Mouse (Mus musculus) heart, embryonic 11.5 days (tissue): Measurements from ENCODE around the gene Eprs. TPM values are rescaled to one million over a fixed set of nuclear protein-coding genes. Genes with fewer than 3 reads are reported as not detected.
A peak's percentile ranks its signal among the peaks of the same experiment; 100 is the strongest.

ENCODE experiments used
- ATAC-seq: fragments of 200-750 bp; cut with Nextera tagmentation; replicated peaks from 2 replicates; pipeline ENCODE4 v1.8.0; 2017; ENCODE audit warnings: moderate library complexity; ENCODE audit not compliant: insufficient number of reproducible peaks, low FRiP score, low TSS enrichment
- H3K27ac ChIP-seq: fragments of 300-500 bp; sonication (generic); 2 replicates; pipeline ENCODE4 v1.5.1; 2014; ENCODE audit warnings: mild to moderate bottlenecking, low read depth, low read length
- H3K27me3 ChIP-seq: fragments of 300-500 bp; sonication (generic); 2 replicates; pipeline ENCODE4 v1.6.1; 2014; ENCODE audit warnings: mild to moderate bottlenecking, low read length, mixed read lengths; ENCODE audit not compliant: control insufficient read depth, insufficient read depth
- H3K36me3 ChIP-seq: fragments of 300-500 bp; sonication (generic); 2 replicates; pipeline ENCODE4 v1.6.1; 2014; ENCODE audit warnings: mild to moderate bottlenecking, low read length, moderate library complexity, mixed read lengths; ENCODE audit not compliant: control insufficient read depth, insufficient read depth
- H3K4me1 ChIP-seq: fragments of 300-500 bp; sonication (generic); 2 replicates; pipeline ENCODE4 v1.6.1; 2014; ENCODE audit warnings: low read length; ENCODE audit not compliant: control insufficient read depth, insufficient read depth
- H3K4me2 ChIP-seq: fragments of 300-500 bp; sonication (generic); 2 replicates; pipeline ENCODE4 v1.6.1; 2014; ENCODE audit warnings: mild to moderate bottlenecking, moderate library complexity
- H3K4me3 ChIP-seq: fragments of 300-500 bp; sonication (generic); 2 replicates; pipeline ENCODE4 v1.5.1; 2014; ENCODE audit warnings: low read depth, low read length
- H3K9ac ChIP-seq: fragments of 300-500 bp; sonication (generic); 2 replicates; pipeline ENCODE4 v1.6.1; 2014; ENCODE audit warnings: mild to moderate bottlenecking, low read depth, low read length, moderate library complexity
- H3K9me3 ChIP-seq: fragments of 300-500 bp; sonication (generic); replicated peaks from 2 replicates; pipeline ENCODE4 v1.6.1; 2016; ENCODE audit warnings: low read length; ENCODE audit not compliant: control insufficient read depth
- WGBS: fragments of 180-500 bp; shearing (Covaris S2); extraction: QIAGEN DNeasy Blood & Tissue Kit; methylation state at CpG from one replicate; pipeline ENCODE4 v1.1.7; 2014; ENCODE audit not compliant: insufficient replicate concordance; 5-methylcytosine and 5-hydroxymethylcytosine counted together
- polyA plus RNA-seq: library from polyadenylated mRNA; unstranded; fragments of >200 nt; fragmentation: Nextera tagmentation; extraction: Ambion mirVana; gene quantifications from 2 replicates; pipeline ENCODE4 v1.2.1, GENCODE M21; 2014

The Eprs gene
- polyA plus RNA-seq, 1 experiment from 2014 or later, result 122 TPM

GRCm38 (mm10) chr1:185456327-185456726 is 93.5 kb downstream of the Eprs start:
- Histone ChIP-seq H3K4me1 (peaks cover 8% of the 10 kb centered on the region; the same call in 1 of the 2 replicates), H3K9me3 (no peaks in the 10 kb centered on the region), H3K36me3 (no peaks in the 10 kb centered on the region), H3K9ac (peak overlapping the region; percentile 75; the same call in 1 of the 2 replicates), H3K4me2 (peak overlapping the region; percentile 34), H3K27ac (no peak overlapping the region; the same call in 1 of the 2 replicates), H3K27me3 (peaks cover 38% of the 10 kb centered on the region), H3K4me3 (peak overlapping the region; percentile 71)
- 69% methylated on average over 9 of the region's 9 CpGs for WGBS
- no peak for ATAC-seq

- peaks cover 23% of the 10 kb centered on the region for H3K27me3 ChIP-seq
- ATAC-seq, result no peak
- no peak overlapping the region for H3K27ac ChIP-seq
- H3K9ac ChIP-seq, result 0 out of 2 replicates have a peak overlapping the region, but pooled peaks have one; percentile 17
- H3K4me3 ChIP-seq, result 0 out of 2 replicates have a peak overlapping the region, but pooled peaks have one; percentile 5
- H3K4me1 ChIP-seq, result peaks cover 4% of the 10 kb centered on the region; the same call in 1 of the 2 replicates
- no peaks in the 10 kb centered on the region for H3K36me3 ChIP-seq
- H3K4me2 ChIP-seq, result peak overlapping the region; percentile 40
- no peaks in the 10 kb centered on the region for H3K9me3 ChIP-seq
- 83% methylated on average over 5 of the region's 5 CpGs for WGBS
These were observed 97.3 kb downstream of the Eprs start for GRCm38 (mm10) chr1:185460096-185460495.

DNA sequence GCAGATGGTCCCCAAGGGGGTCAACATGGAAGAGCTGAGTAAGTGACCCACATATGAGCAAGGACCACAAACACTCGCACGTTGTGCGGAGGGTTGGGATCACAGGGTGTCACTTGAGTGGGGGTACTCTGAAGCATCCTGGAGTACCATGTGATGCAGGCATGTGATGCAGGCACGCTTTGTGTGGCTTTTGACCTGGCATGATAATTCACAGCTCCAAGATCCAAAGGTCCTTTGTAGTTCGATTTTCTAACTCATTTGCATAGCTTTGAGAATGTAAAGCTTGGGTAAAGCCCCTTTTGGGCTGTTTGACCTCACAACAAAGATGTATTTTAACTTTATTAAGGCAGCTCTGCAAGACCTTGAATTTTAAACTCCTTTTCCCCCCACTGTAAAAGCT is 100.0 kb downstream of the Eprs start:
- Histone ChIP-seq H3K9ac (no peak overlapping the region), H3K4me2 (no peak overlapping the region), H3K4me3 (no peak overlapping the region), H3K27me3 (no peaks in the 10 kb centered on the region), H3K4me1 (no peaks in the 10 kb centered on the region), H3K9me3 (no peaks in the 10 kb centered on the region), H3K27ac (no peak overlapping the region), H3K36me3 (no peaks in the 10 kb centered on the region)
- ATAC-seq, result no peak
- 69% methylated on average over 5 of the region's 5 CpGs for WGBS

- no peaks in the 10 kb centered on the region for H3K27me3 ChIP-seq
These were observed 106.7 kb downstream of the Eprs start for GRCm38 (mm10) chr1:185469551-185470021.

GRCm38 (mm10) chr1:185472025-185472720 is 109.3 kb downstream of the Eprs start:
- H3K4me2 ChIP-seq, result peak overlapping the region; percentile 41
- peak overlapping the region; percentile 56; the same call in 1 of the 2 replicates for H3K9ac ChIP-seq
- H3K36me3 ChIP-seq, result no peaks in the 10 kb centered on the region
- H3K9me3 ChIP-seq, result no peaks in the 10 kb centered on the region
- ATAC-seq, result peak; percentile 90
- 20% methylated on average over 8 of the region's 8 CpGs for WGBS
- peak overlapping the region; percentile 87 for H3K27ac ChIP-seq
- H3K27me3 ChIP-seq, result no peaks in the 10 kb centered on the region
- H3K4me1 ChIP-seq, result peaks cover 18% of the 10 kb centered on the region
- H3K4me3 ChIP-seq, result no peak overlapping the region

More at GRCm38 (mm10) chr1:185469551-185470021, 106.7 kb downstream of the Eprs start:
- Histone ChIP-seq H3K9me3 (no peaks in the 10 kb centered on the region), H3K4me2 (peak overlapping the region; percentile 22; the same call in 1 of the 2 replicates), H3K9ac (peak overlapping the region; percentile 39), H3K4me1 (peaks cover 18% of the 10 kb centered on the region), H3K4me3 (no peak overlapping the region), H3K27ac (peak overlapping the region; percentile 87), H3K36me3 (no peaks in the 10 kb centered on the region)
- WGBS, result 36% methylated on average over 8 of the region's 8 CpGs
- peak; percentile 73 for ATAC-seq

DNA sequence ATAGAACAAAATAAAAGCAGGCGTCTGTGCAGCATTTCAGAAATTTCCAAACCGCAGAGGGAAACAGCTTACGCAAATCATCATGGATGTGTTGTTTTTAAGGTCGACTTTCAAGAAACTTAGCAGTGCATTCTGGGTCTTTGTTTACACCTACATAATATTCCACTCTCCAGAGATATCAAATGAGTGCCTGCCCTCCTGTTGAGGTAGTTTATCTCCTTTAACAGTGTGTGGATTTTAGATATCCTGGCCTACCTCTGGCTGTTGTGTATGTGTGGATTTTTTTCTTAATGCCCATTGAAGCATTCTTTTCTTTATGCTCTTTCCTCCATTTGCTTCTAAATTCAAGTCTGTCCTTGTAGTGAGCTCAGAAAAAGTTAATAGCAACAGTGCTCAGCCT is 109.9 kb downstream of the Eprs start:
- Histone ChIP-seq H3K36me3 (no peaks in the 10 kb centered on the region), H3K4me2 (no peak overlapping the region; the same call in 1 of the 2 replicates), H3K4me3 (no peak overlapping the region), H3K9ac (no peak overlapping the region), H3K4me1 (peaks cover 18% of the 10 kb centered on the region), H3K9me3 (no peaks in the 10 kb centered on the region), H3K27ac (peak overlapping the region; percentile 78), H3K27me3 (no peaks in the 10 kb centered on the region)
- ATAC-seq, result peak; percentile 79
- 80% methylated on average over 4 of the region's 4 CpGs for WGBS

DNA sequence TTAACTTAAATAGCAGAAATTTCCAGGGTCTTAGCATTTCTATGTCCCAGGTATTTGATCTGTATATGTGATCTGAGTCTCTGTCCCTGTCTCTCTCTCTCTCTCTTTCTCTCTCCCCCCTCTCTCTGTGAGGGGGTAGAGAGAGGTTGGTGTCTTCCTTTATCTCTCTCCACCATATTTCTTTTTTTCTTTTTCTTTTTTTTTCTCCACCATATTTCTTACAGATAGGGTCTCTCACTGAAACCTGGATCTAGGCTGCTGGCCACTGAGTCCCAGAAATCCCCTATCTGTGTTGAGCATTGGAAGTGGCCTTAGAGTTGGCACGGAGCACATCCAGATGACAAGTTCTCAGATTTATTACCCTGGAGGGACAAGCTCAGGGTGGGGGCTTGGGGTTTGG is 110.6 kb downstream of the Eprs start:
- H3K4me3 ChIP-seq, result no peak overlapping the region

More for the DNA sequence above, 110.6 kb downstream of the Eprs start:
- 81% methylated on average over 1 of the region's 1 CpGs for WGBS
- no peak for ATAC-seq
- Histone ChIP-seq H3K4me1 (peaks cover 18% of the 10 kb centered on the region), H3K9me3 (no peaks in the 10 kb centered on the region), H3K27me3 (no peaks in the 10 kb centered on the region), H3K36me3 (no peaks in the 10 kb centered on the region), H3K27ac (peak overlapping the region; percentile 78), H3K9ac (no peak overlapping the region), H3K4me2 (no peak overlapping the region)
